Mouse (Mus musculus): ENCODE measurements around the gene Sbno2. TPM values are rescaled to one million over a fixed set of nuclear protein-coding genes. Genes with fewer than 3 reads are reported as not detected.

Sbno2 gene
- polyA plus RNA-seq, 1 experiment from 2014 or later: 14.1 TPM

- no peaks in the 10 kb centered on the region for H3K27me3 ChIP-seq (replicated peaks; ENCODE audit: control insufficient read depth, insufficient read depth, low read length)
- WGBS: 71% methylated on average over 20 of the region's 20 CpGs
These were observed 77.5 kb downstream of the Sbno2 start for GRCm38 (mm10) chr10:80027681-80028520.

GRCm38 (mm10) chr10:80025889-80026288 is 79.5 kb downstream of the Sbno2 start:
- no peak overlapping the region for H3K4me3 ChIP-seq (ENCODE audit: low read depth, low read length)
- H3K4me1 ChIP-seq (replicated peaks; ENCODE audit: control insufficient read depth, insufficient read depth, low read length): no peaks in the 10 kb centered on the region
- H3K9ac ChIP-seq (ENCODE audit: low read length): no peak overlapping the region
- DNase-seq (ENCODE audit: low spot score): no peak
- H3K27me3 ChIP-seq (replicated peaks; ENCODE audit: control insufficient read depth, insufficient read depth, low read length): no peaks in the 10 kb centered on the region
- no peaks in the 10 kb centered on the region for H3K9me3 ChIP-seq (ENCODE audit: control insufficient read depth, low read length)
- whole genome bisulfite sequencing: 65% methylated on average over 12 of the region's 12 CpGs
- H3K36me3 ChIP-seq (ENCODE audit: control insufficient read depth, insufficient read depth, low read length): 0 out of 2 replicates have a peak, but pooled peaks cover 8% of the 10 kb centered on the region
- no peak overlapping the region for H3K4me2 ChIP-seq (ENCODE audit: low read length)
- H3K27ac ChIP-seq (ENCODE audit: low read depth): no peak overlapping the region
- ATAC-seq (replicated peaks; ENCODE audit: low FRiP score, low TSS enrichment, low read depth): peak; percentile 22; the same call in 1 of the 2 replicates

More at GRCm38 (mm10) chr10:80027681-80028520, 77.5 kb downstream of the Sbno2 start:
- 0 out of 2 replicates have a peak, but pooled peaks cover 5% of the 10 kb centered on the region for H3K36me3 ChIP-seq (ENCODE audit: control insufficient read depth, insufficient read depth, low read length)
- H3K4me2 ChIP-seq (ENCODE audit: low read length): no peak overlapping the region
- H3K4me1 ChIP-seq (replicated peaks; ENCODE audit: control insufficient read depth, insufficient read depth, low read length): peaks cover 5% of the 10 kb centered on the region
- H3K9ac ChIP-seq (ENCODE audit: low read length): no peak overlapping the region
- ATAC-seq (replicated peaks; ENCODE audit: low FRiP score, low TSS enrichment, low read depth) (peak; percentile 16; the same call in 1 of the 2 replicates), DNase-seq (ENCODE audit: low spot score) (no peak)
- H3K27ac ChIP-seq (ENCODE audit: low read depth): no peak overlapping the region
- no peak overlapping the region for H3K4me3 ChIP-seq (ENCODE audit: low read depth, low read length)
- no peaks in the 10 kb centered on the region for H3K9me3 ChIP-seq (ENCODE audit: control insufficient read depth, low read length)

- no peak overlapping the region for H3K9ac ChIP-seq (ENCODE audit: low read length)
- 68% methylated on average over 10 of the region's 10 CpGs for WGBS
- ATAC-seq (replicated peaks; ENCODE audit: low FRiP score, low TSS enrichment, low read depth): no peak
- 0 out of 2 replicates have a peak, but pooled peaks cover 8% of the 10 kb centered on the region for H3K36me3 ChIP-seq (ENCODE audit: control insufficient read depth, insufficient read depth, low read length)
- no peak overlapping the region for H3K4me3 ChIP-seq (ENCODE audit: low read depth, low read length)
- no peak overlapping the region for H3K27ac ChIP-seq (ENCODE audit: low read depth)
- H3K9me3 ChIP-seq (ENCODE audit: control insufficient read depth, low read length): no peaks in the 10 kb centered on the region
- no peaks in the 10 kb centered on the region for H3K27me3 ChIP-seq (replicated peaks; ENCODE audit: control insufficient read depth, insufficient read depth, low read length)
- DNase-seq (ENCODE audit: low spot score): no peak
- H3K4me2 ChIP-seq (ENCODE audit: low read length): no peak overlapping the region
- H3K4me1 ChIP-seq (replicated peaks; ENCODE audit: control insufficient read depth, insufficient read depth, low read length): no peaks in the 10 kb centered on the region
These were observed 79.9 kb downstream of the Sbno2 start for GRCm38 (mm10) chr10:80025463-80025862.

GRCm38 (mm10) chr10:80025044-80025347 is 80.4 kb downstream of the Sbno2 start:
- no peak for DNase-seq (ENCODE audit: low spot score)
- Histone ChIP-seq H3K4me1 (replicated peaks; ENCODE audit: control insufficient read depth, insufficient read depth, low read length) (0 out of 2 replicates have a peak, but pooled peaks cover 2% of the 10 kb centered on the region), H3K9me3 (ENCODE audit: control insufficient read depth, low read length) (no peaks in the 10 kb centered on the region), H3K27me3 (replicated peaks; ENCODE audit: control insufficient read depth, insufficient read depth, low read length) (no peaks in the 10 kb centered on the region), H3K4me2 (ENCODE audit: low read length) (no peak overlapping the region), H3K36me3 (ENCODE audit: control insufficient read depth, insufficient read depth, low read length) (0 out of 2 replicates have a peak, but pooled peaks cover 8% of the 10 kb centered on the region), H3K27ac (ENCODE audit: low read depth) (no peak overlapping the region), H3K4me3 (ENCODE audit: low read depth, low read length) (no peak overlapping the region), H3K9ac (ENCODE audit: low read length) (no peak overlapping the region)
- WGBS: 63% methylated on average over 4 of the region's 4 CpGs
- ATAC-seq (replicated peaks; ENCODE audit: low FRiP score, low TSS enrichment, low read depth): no peak

- ATAC-seq (replicated peaks; ENCODE audit: low FRiP score, low TSS enrichment, low read depth): no peak
These were observed 80.9 kb downstream of the Sbno2 start for GRCm38 (mm10) chr10:80024229-80025043.

GRCm38 (mm10) chr10:80023758-80024157 is 81.6 kb downstream of the Sbno2 start:
- DNase-seq (ENCODE audit: low spot score): no peak
- Histone ChIP-seq H3K36me3 (ENCODE audit: control insufficient read depth, insufficient read depth, low read length) (0 out of 2 replicates have a peak, but pooled peaks cover 4% of the 10 kb centered on the region), H3K27ac (ENCODE audit: low read depth) (no peak overlapping the region), H3K4me3 (ENCODE audit: low read depth, low read length) (no peak overlapping the region), H3K27me3 (replicated peaks; ENCODE audit: control insufficient read depth, insufficient read depth, low read length) (no peaks in the 10 kb centered on the region), H3K9me3 (ENCODE audit: control insufficient read depth, low read length) (no peaks in the 10 kb centered on the region), H3K9ac (ENCODE audit: low read length) (no peak overlapping the region), H3K4me2 (ENCODE audit: low read length) (no peak overlapping the region), H3K4me1 (replicated peaks; ENCODE audit: control insufficient read depth, insufficient read depth, low read length) (peaks cover 13% of the 10 kb centered on the region; the same call in 1 of the 2 replicates)
- 81% methylated on average over 5 of the region's 5 CpGs for WGBS
- no peak for ATAC-seq (replicated peaks; ENCODE audit: low FRiP score, low TSS enrichment, low read depth)

More at GRCm38 (mm10) chr10:80024229-80025043, 80.9 kb downstream of the Sbno2 start:
- Histone ChIP-seq H3K9me3 (ENCODE audit: control insufficient read depth, low read length) (no peaks in the 10 kb centered on the region), H3K4me1 (replicated peaks; ENCODE audit: control insufficient read depth, insufficient read depth, low read length) (0 out of 2 replicates have a peak, but pooled peaks cover 6% of the 10 kb centered on the region), H3K36me3 (ENCODE audit: control insufficient read depth, insufficient read depth, low read length) (0 out of 2 replicates have a peak, but pooled peaks cover 8% of the 10 kb centered on the region), H3K4me3 (ENCODE audit: low read depth, low read length) (no peak overlapping the region), H3K27ac (ENCODE audit: low read depth) (no peak overlapping the region), H3K4me2 (ENCODE audit: low read length) (no peak overlapping the region), H3K9ac (ENCODE audit: low read length) (no peak overlapping the region), H3K27me3 (replicated peaks; ENCODE audit: control insufficient read depth, insufficient read depth, low read length) (no peaks in the 10 kb centered on the region)
- DNase-seq (ENCODE audit: low spot score): no peak
- WGBS: 82% methylated on average over 15 of the region's 15 CpGs

GRCm38 (mm10) chr10:80022806-80023205 is 82.6 kb downstream of the Sbno2 start:
- Histone ChIP-seq H3K9me3 (ENCODE audit: control insufficient read depth, low read length) (no peaks in the 10 kb centered on the region), H3K9ac (ENCODE audit: low read length) (no peak overlapping the region), H3K36me3 (ENCODE audit: control insufficient read depth, insufficient read depth, low read length) (0 out of 2 replicates have a peak, but pooled peaks cover 3% of the 10 kb centered on the region), H3K27me3 (replicated peaks; ENCODE audit: control insufficient read depth, insufficient read depth, low read length) (no peaks in the 10 kb centered on the region), H3K27ac (ENCODE audit: low read depth) (no peak overlapping the region), H3K4me2 (ENCODE audit: low read length) (no peak overlapping the region), H3K4me1 (replicated peaks; ENCODE audit: control insufficient read depth, insufficient read depth, low read length) (peaks cover 14% of the 10 kb centered on the region; the same call in 1 of the 2 replicates), H3K4me3 (ENCODE audit: low read depth, low read length) (no peak overlapping the region)
- no peak for ATAC-seq (replicated peaks; ENCODE audit: low FRiP score, low TSS enrichment, low read depth)
- WGBS: 97% methylated on average over 8 of the region's 8 CpGs
- no peak for DNase-seq (ENCODE audit: low spot score)

GRCm38 (mm10) chr10:80022164-80022563 is 83.2 kb downstream of the Sbno2 start:
- 94% methylated on average over 12 of the region's 12 CpGs for WGBS
- no peak overlapping the region for H3K4me2 ChIP-seq (ENCODE audit: low read length)
- H3K4me1 ChIP-seq (replicated peaks; ENCODE audit: control insufficient read depth, insufficient read depth, low read length): peaks cover 14% of the 10 kb centered on the region; the same call in 1 of the 2 replicates
- H3K27ac ChIP-seq (ENCODE audit: low read depth): no peak overlapping the region
- no peaks in the 10 kb centered on the region for H3K9me3 ChIP-seq (ENCODE audit: control insufficient read depth, low read length)
- ATAC-seq (replicated peaks; ENCODE audit: low FRiP score, low TSS enrichment, low read depth) (no peak), DNase-seq (ENCODE audit: low spot score) (no peak)
- no peak overlapping the region for H3K9ac ChIP-seq (ENCODE audit: low read length)
- no peaks in the 10 kb centered on the region for H3K27me3 ChIP-seq (replicated peaks; ENCODE audit: control insufficient read depth, insufficient read depth, low read length)
- H3K36me3 ChIP-seq (ENCODE audit: control insufficient read depth, insufficient read depth, low read length): 0 out of 2 replicates have a peak, but pooled peaks cover 3% of the 10 kb centered on the region
- no peak overlapping the region for H3K4me3 ChIP-seq (ENCODE audit: low read depth, low read length)

Data from intestine, embryonic 14.5 days (tissue).